Mouse (Mus musculus): Measurements from ENCODE around the gene Blcap. TPM values are rescaled to one million over a fixed set of nuclear protein-coding genes. Genes with fewer than 3 reads are reported as not detected.

The Blcap gene
- total and polyA plus RNA-seq, 2 experiments from 2014 or later, result 208 to 295 TPM

GRCm38 (mm10) chr2:157550292-157550691, 20.8 kb downstream of the Blcap start:
- no peak overlapping the region for H3K4me2 ChIP-seq (ENCODE audit: low read depth)
- H3K4me1 ChIP-seq (ENCODE audit: insufficient read depth), result peaks cover 1% of the 10 kb centered on the region; the same call in 1 of the 2 replicates
- no peak for DNase-seq
- H3K9me3 ChIP-seq (ENCODE audit: low read length), result no peaks in the 10 kb centered on the region
- no peak for TF ChIP-seq CTCF (IDR thresholded peaks at IDR 0.05; ENCODE audit: low read depth)
- no peaks in the 10 kb centered on the region for H3K27me3 ChIP-seq (ENCODE audit: insufficient read depth, low read length)
- WGBS, result 86% methylated on average over 4 of the region's 4 CpGs
- H3K36me3 ChIP-seq (ENCODE audit: insufficient read depth), result peaks cover 19% of the 10 kb centered on the region
- no peak overlapping the region for H3K9ac ChIP-seq
- ATAC-seq, result no peak
- no peak overlapping the region for H3K27ac ChIP-seq (ENCODE audit: low read depth, low read length)
- H3K4me3 ChIP-seq (ENCODE audit: low read depth, low read length), result no peak overlapping the region

- Histone ChIP-seq H3K4me3 (ENCODE audit: low read depth, low read length) (no peak overlapping the region), H3K27ac (ENCODE audit: low read depth, low read length) (no peak overlapping the region), H3K4me1 (ENCODE audit: insufficient read depth) (peaks cover 13% of the 10 kb centered on the region; the same call in 1 of the 2 replicates), H3K9me3 (ENCODE audit: low read length) (no peaks in the 10 kb centered on the region), H3K4me2 (ENCODE audit: low read depth) (no peak overlapping the region), H3K36me3 (ENCODE audit: insufficient read depth) (peaks cover 24% of the 10 kb centered on the region), H3K9ac (no peak overlapping the region), H3K27me3 (ENCODE audit: insufficient read depth, low read length) (no peaks in the 10 kb centered on the region)
- no peak for DNase-seq
- no peak for ATAC-seq
- TF ChIP-seq CTCF (IDR thresholded peaks at IDR 0.05; ENCODE audit: low read depth), result no peak
Observed at GRCm38 (mm10) chr2:157546686-157547085, 24.4 kb downstream of the Blcap start.

GRCm38 (mm10) chr2:157544333-157544888, 26.7 kb downstream of the Blcap start:
- H3K4me1 ChIP-seq (ENCODE audit: insufficient read depth), result peaks cover 28% of the 10 kb centered on the region
- WGBS, result 28% methylated on average over 9 of the region's 9 CpGs

GRCm38 (mm10) chr2:157542415-157542814, 28.7 kb downstream of the Blcap start:
- no peak overlapping the region for H3K4me3 ChIP-seq (ENCODE audit: low read depth, low read length)
- H3K27ac ChIP-seq (ENCODE audit: low read depth, low read length), result peak overlapping the region; percentile 42; the same call in 1 of the 2 replicates
- no peaks in the 10 kb centered on the region for H3K27me3 ChIP-seq (ENCODE audit: insufficient read depth, low read length)
- TF ChIP-seq CTCF (IDR thresholded peaks at IDR 0.05; ENCODE audit: low read depth), result no peak
- H3K36me3 ChIP-seq (ENCODE audit: insufficient read depth), result peaks cover 10% of the 10 kb centered on the region; the same call in 1 of the 2 replicates
- H3K9me3 ChIP-seq (ENCODE audit: low read length), result no peaks in the 10 kb centered on the region
- no peak overlapping the region for H3K9ac ChIP-seq
- ATAC-seq, result no peak
- WGBS, result 21% methylated on average over 4 of the region's 4 CpGs
- no peak overlapping the region for H3K4me2 ChIP-seq (ENCODE audit: low read depth)
- peaks cover 34% of the 10 kb centered on the region for H3K4me1 ChIP-seq (ENCODE audit: insufficient read depth)
- no peak for DNase-seq

More at GRCm38 (mm10) chr2:157544333-157544888, 26.7 kb downstream of the Blcap start:
- no peak overlapping the region; the same call in 1 of the 2 replicates for H3K9ac ChIP-seq
- H3K4me2 ChIP-seq (ENCODE audit: low read depth), result no peak overlapping the region
- H3K27ac ChIP-seq (ENCODE audit: low read depth, low read length), result no peak overlapping the region
- ATAC-seq (0 out of 2 replicates have a peak, but pooled peaks have one; percentile 28), DNase-seq (no peak)
- no peaks in the 10 kb centered on the region for H3K27me3 ChIP-seq (ENCODE audit: insufficient read depth, low read length)
- TF ChIP-seq CTCF (IDR thresholded peaks at IDR 0.05; ENCODE audit: low read depth), result no peak
- no peak overlapping the region for H3K4me3 ChIP-seq (ENCODE audit: low read depth, low read length)
- H3K36me3 ChIP-seq (ENCODE audit: insufficient read depth), result peaks cover 24% of the 10 kb centered on the region
- H3K9me3 ChIP-seq (ENCODE audit: low read length), result no peaks in the 10 kb centered on the region

GRCm38 (mm10) chr2:157541631-157542030, 29.4 kb downstream of the Blcap start:
- H3K36me3 ChIP-seq (ENCODE audit: insufficient read depth), result peaks cover 5% of the 10 kb centered on the region; the same call in 1 of the 2 replicates
- H3K27ac ChIP-seq (ENCODE audit: low read depth, low read length), result 0 out of 2 replicates have a peak overlapping the region, but pooled peaks have one; percentile 45
- TF ChIP-seq CTCF (IDR thresholded peaks at IDR 0.05; ENCODE audit: low read depth), result no peak
- ATAC-seq, result no peak
- H3K4me2 ChIP-seq (ENCODE audit: low read depth), result no peak overlapping the region
- DNase-seq, result no peak
- 22% methylated on average over 8 of the region's 8 CpGs for WGBS
- peaks cover 42% of the 10 kb centered on the region for H3K4me1 ChIP-seq (ENCODE audit: insufficient read depth)
- no peaks in the 10 kb centered on the region for H3K27me3 ChIP-seq (ENCODE audit: insufficient read depth, low read length)
- H3K9ac ChIP-seq, result no peak overlapping the region
- no peaks in the 10 kb centered on the region for H3K9me3 ChIP-seq (ENCODE audit: low read length)
- H3K4me3 ChIP-seq (ENCODE audit: low read depth, low read length), result no peak overlapping the region

- 12% methylated on average over 9 of the region's 9 CpGs for WGBS
Observed at GRCm38 (mm10) chr2:157540953-157541569, 30.0 kb downstream of the Blcap start.

More at GRCm38 (mm10) chr2:157540953-157541569, 30.0 kb downstream of the Blcap start:
- Histone ChIP-seq H3K27me3 (ENCODE audit: insufficient read depth, low read length) (no peaks in the 10 kb centered on the region), H3K27ac (ENCODE audit: low read depth, low read length) (peak overlapping the region; percentile 60), H3K4me2 (ENCODE audit: low read depth) (0 out of 2 replicates have a peak overlapping the region, but pooled peaks have one; percentile 0), H3K9me3 (ENCODE audit: low read length) (no peaks in the 10 kb centered on the region), H3K9ac (no peak overlapping the region), H3K36me3 (ENCODE audit: insufficient read depth) (peaks cover 5% of the 10 kb centered on the region; the same call in 1 of the 2 replicates), H3K4me3 (ENCODE audit: low read depth, low read length) (no peak overlapping the region), H3K4me1 (ENCODE audit: insufficient read depth) (peaks cover 44% of the 10 kb centered on the region)
- no peak for TF ChIP-seq CTCF (IDR thresholded peaks at IDR 0.05; ENCODE audit: low read depth)
- DNase-seq (no peak), ATAC-seq (peak; percentile 24; the same call in 1 of the 2 replicates)
